Mouse (Mus musculus): Measurements from ENCODE around the gene Pyy. TPM values are rescaled to one million over a fixed set of nuclear protein-coding genes. Genes with fewer than 3 reads are reported as not detected.

Pyy gene
- total RNA-seq, 1 experiment = 0.49 TPM

GRCm38 (mm10) chr11:102146531-102146930, 38.9 kb upstream of the Pyy start:
- no peaks in the 10 kb centered on the region for H3K36me3 ChIP-seq (ENCODE audit: control insufficient read depth, insufficient read depth, low read length, poor library complexity, severe bottlenecking)
- peak overlapping the region; percentile 42 to 61 for H3K4me3 ChIP-seq (ENCODE audit: insufficient read depth in 1 of 2, low read depth in 1 of 2, low read length in 2 of 2, poor library complexity in 1 of 2, severe bottlenecking in 1 of 2)
- in situ Hi-C loops (cut with MboI; ENCODE audit: low sequenced_read_pairs in 2 of 2, unreplicated experiment in 2 of 2) = no loop called here
- H3K4me1 ChIP-seq (ENCODE audit: control insufficient read depth in 2 of 2, insufficient read depth in 2 of 2, low read length in 2 of 2, poor library complexity in 1 of 2) = peaks cover 2 to 8% of the 10 kb centered on the region in 2 experiments; a peak in 3 of 4 replicates
- H3K9ac ChIP-seq (ENCODE audit: insufficient read depth, low read depth, low read length, poor library complexity, severe bottlenecking) = peak overlapping the region; percentile 8; the same call in 1 of the 2 replicates
- TF ChIP-seq ZNF384 (IDR thresholded peaks at IDR 0.05; ENCODE audit: low read depth, low read length) = no peak
- TF ChIP-seq HCFC1 (IDR thresholded peaks at IDR 0.05; ENCODE audit: borderline replicate concordance, insufficient read depth, low read length) = no peak
- TF ChIP-seq MAFK (IDR thresholded peaks at IDR 0.05; ENCODE audit: insufficient read depth, low read depth, low read length) = no peak
- TF ChIP-seq ZC3H11A (IDR thresholded peaks at IDR 0.05; ENCODE audit: borderline replicate concordance, low read depth, low read length) = no peak
- no peak for TF ChIP-seq CHD2 (IDR thresholded peaks at IDR 0.05; ENCODE audit: low read depth, low read length)
- no peak overlapping the region for H3K27ac ChIP-seq (ENCODE audit: insufficient read depth, low read depth, low read length, poor library complexity, severe bottlenecking)
- no peaks in the 10 kb centered on the region for H3K9me3 ChIP-seq (ENCODE audit: control insufficient read depth, insufficient read depth, low read depth, low read length)
- DNase-seq (ENCODE audit: low read depth, low spot score) = no peak

- in situ Hi-C loops (cut with MboI; ENCODE audit: low sequenced_read_pairs in 2 of 2, unreplicated experiment in 2 of 2) = no loop called here
- H3K27ac ChIP-seq (ENCODE audit: insufficient read depth, low read depth, low read length, poor library complexity, severe bottlenecking) = no peak overlapping the region
- TF ChIP-seq ZC3H11A (IDR thresholded peaks at IDR 0.05; ENCODE audit: borderline replicate concordance, low read depth, low read length) (no peak), MAFK (IDR thresholded peaks at IDR 0.05; ENCODE audit: insufficient read depth, low read depth, low read length) (no peak), CHD2 (IDR thresholded peaks at IDR 0.05; ENCODE audit: low read depth, low read length) (no peak), ZNF384 (IDR thresholded peaks at IDR 0.05; ENCODE audit: low read depth, low read length) (no peak), HCFC1 (IDR thresholded peaks at IDR 0.05; ENCODE audit: borderline replicate concordance, insufficient read depth, low read length) (no peak)
- H3K4me1 ChIP-seq (ENCODE audit: control insufficient read depth in 2 of 2, insufficient read depth in 2 of 2, low read length in 2 of 2, poor library complexity in 1 of 2) = peaks cover 2 to 8% of the 10 kb centered on the region in 2 experiments; a peak in 3 of 4 replicates
- no peaks in the 10 kb centered on the region for H3K36me3 ChIP-seq (ENCODE audit: control insufficient read depth, insufficient read depth, low read length, poor library complexity, severe bottlenecking)
- no peaks in the 10 kb centered on the region for H3K9me3 ChIP-seq (ENCODE audit: control insufficient read depth, insufficient read depth, low read depth, low read length)
- H3K9ac ChIP-seq (ENCODE audit: insufficient read depth, low read depth, low read length, poor library complexity, severe bottlenecking) = no peak overlapping the region
- peak overlapping the region; percentile 57 to 61 for H3K4me3 ChIP-seq (ENCODE audit: insufficient read depth in 1 of 2, low read depth in 1 of 2, low read length in 2 of 2, poor library complexity in 1 of 2, severe bottlenecking in 1 of 2)
- DNase-seq (ENCODE audit: low read depth, low spot score) = no peak
These were observed 38.4 kb upstream of the Pyy start for GRCm38 (mm10) chr11:102146005-102146404.

GRCm38 (mm10) chr11:102145471-102146001, 37.9 kb upstream of the Pyy start, which contains the start of gene Nags:
Nags (plus strand) TSS chr11:102145513.
- no peak for DNase-seq (ENCODE audit: low read depth, low spot score)
- Histone ChIP-seq H3K4me1 (ENCODE audit: control insufficient read depth in 2 of 2, insufficient read depth in 2 of 2, low read length in 2 of 2, poor library complexity in 1 of 2) (peaks cover 2 to 8% of the 10 kb centered on the region in 2 experiments; a peak in 3 of 4 replicates), H3K36me3 (ENCODE audit: control insufficient read depth, insufficient read depth, low read length, poor library complexity, severe bottlenecking) (no peaks in the 10 kb centered on the region), H3K4me3 (ENCODE audit: insufficient read depth in 1 of 2, low read depth in 1 of 2, low read length in 2 of 2, poor library complexity in 1 of 2, severe bottlenecking in 1 of 2) (peak within 1 kb of the TSS; percentile 57 to 61), H3K9ac (ENCODE audit: insufficient read depth, low read depth, low read length, poor library complexity, severe bottlenecking) (0 out of 2 replicates have a peak within 1 kb of the TSS, but pooled peaks have one; percentile 22), H3K9me3 (ENCODE audit: control insufficient read depth, insufficient read depth, low read depth, low read length) (no peaks in the 10 kb centered on the region), H3K27ac (ENCODE audit: insufficient read depth, low read depth, low read length, poor library complexity, severe bottlenecking) (no peak within 1 kb of the TSS)
- in situ Hi-C loops (cut with MboI; ENCODE audit: low sequenced_read_pairs in 2 of 2, unreplicated experiment in 2 of 2) = no loop called here
- TF ChIP-seq CHD2 (IDR thresholded peaks at IDR 0.05; ENCODE audit: low read depth, low read length) = no peak
- no peak for TF ChIP-seq ZNF384 (IDR thresholded peaks at IDR 0.05; ENCODE audit: low read depth, low read length)
- TF ChIP-seq HCFC1 (IDR thresholded peaks at IDR 0.05; ENCODE audit: borderline replicate concordance, insufficient read depth, low read length) = no peak
- TF ChIP-seq MAFK (IDR thresholded peaks at IDR 0.05; ENCODE audit: insufficient read depth, low read depth, low read length) = no peak
- TF ChIP-seq ZC3H11A (IDR thresholded peaks at IDR 0.05; ENCODE audit: borderline replicate concordance, low read depth, low read length) = no peak

- Histone ChIP-seq H3K27ac (ENCODE audit: insufficient read depth, low read depth, low read length, poor library complexity, severe bottlenecking) (no peak overlapping the region), H3K9ac (ENCODE audit: insufficient read depth, low read depth, low read length, poor library complexity, severe bottlenecking) (0 out of 2 replicates have a peak overlapping the region, but pooled peaks have one; percentile 22)
These were observed 37.4 kb upstream of the Pyy start for GRCm38 (mm10) chr11:102144957-102145470.

More at GRCm38 (mm10) chr11:102144957-102145470, 37.4 kb upstream of the Pyy start:
- Histone ChIP-seq H3K9me3 (ENCODE audit: control insufficient read depth, insufficient read depth, low read depth, low read length) (no peaks in the 10 kb centered on the region), H3K36me3 (ENCODE audit: control insufficient read depth, insufficient read depth, low read length, poor library complexity, severe bottlenecking) (no peaks in the 10 kb centered on the region), H3K4me1 (ENCODE audit: control insufficient read depth in 2 of 2, insufficient read depth in 2 of 2, low read length in 2 of 2, poor library complexity in 1 of 2) (peaks cover 2 to 8% of the 10 kb centered on the region in 2 experiments; a peak in 3 of 4 replicates), H3K4me3 (ENCODE audit: insufficient read depth in 1 of 2, low read depth in 1 of 2, low read length in 2 of 2, poor library complexity in 1 of 2, severe bottlenecking in 1 of 2) (peak overlapping the region; percentile 57 to 61)
- DNase-seq (ENCODE audit: low read depth, low spot score) = no peak
- in situ Hi-C loops (cut with MboI; ENCODE audit: low sequenced_read_pairs in 2 of 2, unreplicated experiment in 2 of 2) = no loop called here
- TF ChIP-seq ZC3H11A (IDR thresholded peaks at IDR 0.05; ENCODE audit: borderline replicate concordance, low read depth, low read length) = no peak
- no peak for TF ChIP-seq HCFC1 (IDR thresholded peaks at IDR 0.05; ENCODE audit: borderline replicate concordance, insufficient read depth, low read length)
- no peak for TF ChIP-seq MAFK (IDR thresholded peaks at IDR 0.05; ENCODE audit: insufficient read depth, low read depth, low read length)
- no peak for TF ChIP-seq ZNF384 (IDR thresholded peaks at IDR 0.05; ENCODE audit: low read depth, low read length)
- TF ChIP-seq CHD2 (IDR thresholded peaks at IDR 0.05; ENCODE audit: low read depth, low read length) = no peak

Measured in ES-E14 (cell line).